Mouse (Mus musculus) embryonic fibroblast, embryonic 13.5 days (primary cell): Measurements from ENCODE around the gene Olfr1179. TPM values are rescaled to one million over a fixed set of nuclear protein-coding genes. Genes with fewer than 3 reads are reported as not detected.
"Not testable (repeated sequence)": the region's sequence is repeated elsewhere in the genome, so short reads cannot be mapped to it uniquely, and the experiment has no call there.

Experiments
- H3K27ac ChIP-seq: 2 replicates; pipeline ENCODE4 v1.5.1; 2012; ENCODE audit warnings: low read length, control low read depth, inconsistent platforms; ENCODE audit not compliant: insufficient read depth
- H3K4me1 ChIP-seq: 2 replicates; pipeline ENCODE4 v1.6.1; 2011; ENCODE audit warnings: low read length; ENCODE audit not compliant: control insufficient read depth, insufficient read depth
- H3K4me3 ChIP-seq: 2 replicates; pipeline ENCODE4 v1.5.1; 2011; ENCODE audit warnings: mild to moderate bottlenecking, control low read depth, low read length; ENCODE audit not compliant: insufficient read depth
- CTCF ChIP-seq: IDR thresholded peaks from 2 replicates; pipeline ENCODE4 v1.5.1; 2011; ENCODE audit warnings: mild to moderate bottlenecking, control low read depth, low read length, moderate library complexity, borderline replicate concordance; ENCODE audit not compliant: insufficient read depth
- POLR2A ChIP-seq: IDR thresholded peaks from 2 replicates; pipeline ENCODE4 v1.6.1; 2011; ENCODE audit warnings: low read depth, mild to moderate bottlenecking, control low read depth, low read length, moderate library complexity
- polyA plus RNA-seq: library from polyadenylated mRNA; stranded (reverse); fragments of >200 nt; gene quantifications from 2 replicates; pipeline ENCODE4 v1.2.4, GENCODE M21; 2011; ENCODE audit warnings: low read depth; ENCODE audit not compliant: missing spikeins, insufficient read length

Gene Olfr1179
- polyA plus RNA-seq: not detected in 2 replicates

GRCm38 (mm10) chr2:88406353-88406752 is at the start of gene Olfr1179:
TSS of gene Olfr1179 (minus strand) at chr2:88406453.
- no peak within 1 kb of the TSS for H3K27ac ChIP-seq
- no peak within 1 kb of the TSS for H3K4me3 ChIP-seq
- no peak for TF ChIP-seq CTCF
- no peak for TF ChIP-seq POLR2A
- no peaks in the 10 kb centered on the region for H3K4me1 ChIP-seq

- not testable (repeated sequence) for H3K4me1 ChIP-seq, H3K4me3 ChIP-seq, H3K27ac ChIP-seq
Observed at GRCm38 (mm10) chr2:88454567-88454966, 48.3 kb upstream of the Olfr1179 start, which contains the start of gene Olfr1183. TSS of gene Olfr1183 (plus strand) at chr2:88454867.

- TF ChIP-seq CTCF: no peak
- TF ChIP-seq POLR2A: no peak
- Histone ChIP-seq H3K4me3 (no peak within 1 kb of the TSS), H3K27ac (no peak within 1 kb of the TSS), H3K4me1 (no peaks in the 10 kb centered on the region)
Observed at GRCm38 (mm10) chr2:88449031-88449430, 42.8 kb upstream of the Olfr1179 start, which contains the start of gene Gm13757. TSS of gene Gm13757 (minus strand) at chr2:88449131.

- Histone ChIP-seq H3K4me3 (no peak within 1 kb of the TSS), H3K4me1 (no peaks in the 10 kb centered on the region), H3K27ac (no peak within 1 kb of the TSS)
- no peak for TF ChIP-seq CTCF
- TF ChIP-seq POLR2A: no peak
Observed at GRCm38 (mm10) chr2:88426071-88426470, 19.8 kb upstream of the Olfr1179 start, which contains the start of gene Olfr1181. TSS of gene Olfr1181 (minus strand) at chr2:88426171.

GRCm38 (mm10) chr2:88419051-88419450 is 12.8 kb upstream of the Olfr1179 start, which contains the start of gene Olfr1180:
TSS of gene Olfr1180 (minus strand) at chr2:88419151.
- no peaks in the 10 kb centered on the region for H3K4me1 ChIP-seq
- TF ChIP-seq CTCF (no peak), POLR2A (no peak)
- no peak within 1 kb of the TSS for H3K27ac ChIP-seq
- H3K4me3 ChIP-seq: no peak within 1 kb of the TSS

GRCm38 (mm10) chr2:88386762-88387161 is 19.5 kb downstream of the Olfr1179 start, which contains the start of gene Olfr1178:
TSS of gene Olfr1178 (plus strand) at chr2:88387062.
- TF ChIP-seq CTCF (no peak), POLR2A (no peak)

GRCm38 (mm10) chr2:88356304-88356703 is 49.9 kb downstream of the Olfr1179 start:
- no peak overlapping the region for H3K4me3 ChIP-seq
- no peak overlapping the region for H3K27ac ChIP-seq
- H3K4me1 ChIP-seq: no peaks in the 10 kb centered on the region
- no peak for TF ChIP-seq POLR2A
- TF ChIP-seq CTCF: no peak

More at GRCm38 (mm10) chr2:88386762-88387161, 19.5 kb downstream of the Olfr1179 start, which contains the start of gene Olfr1178:
- H3K4me3 ChIP-seq: no peak within 1 kb of the TSS
- no peaks in the 10 kb centered on the region for H3K4me1 ChIP-seq
- no peak within 1 kb of the TSS for H3K27ac ChIP-seq

Other genes starting within 250 kb of the Olfr1179 start
- gene Olfr1168, start 224.6 kb downstream of the Olfr1179 start, polyA plus RNA-seq: not detected in 2 replicates
- not detected in 2 replicates for gene Olfr1170, start 178.1 kb downstream of the Olfr1179 start, polyA plus RNA-seq
- not detected in 2 replicates for gene Olfr1173, start 126.6 kb downstream of the Olfr1179 start, polyA plus RNA-seq
- gene Olfr1174-ps, start 91.3 kb downstream of the Olfr1179 start, polyA plus RNA-seq: not detected in 2 replicates
- not detected in 2 replicates for gene Olfr1175-ps, start 79.2 kb downstream of the Olfr1179 start, polyA plus RNA-seq
- not detected in 2 replicates for gene Olfr1176, start 69.7 kb downstream of the Olfr1179 start, polyA plus RNA-seq
- gene Olfr1177-ps, start 60.0 kb downstream of the Olfr1179 start, polyA plus RNA-seq: not detected in 2 replicates
- not detected in 2 replicates for gene Olfr1178, start 19.4 kb downstream of the Olfr1179 start, polyA plus RNA-seq
- gene Olfr1180, start 12.7 kb upstream of the Olfr1179 start, polyA plus RNA-seq: not detected in 2 replicates
- not detected in 2 replicates for gene Olfr1181, start 19.7 kb upstream of the Olfr1179 start, polyA plus RNA-seq
- gene Gm13757, start 42.7 kb upstream of the Olfr1179 start, polyA plus RNA-seq: not detected in 2 replicates
- gene Olfr1183, start 48.4 kb upstream of the Olfr1179 start, polyA plus RNA-seq: not detected in 2 replicates
- not detected in 2 replicates for gene Olfr1184, start 77.1 kb upstream of the Olfr1179 start, polyA plus RNA-seq
- gene Olfr1185-ps1, start 86.9 kb upstream of the Olfr1179 start, polyA plus RNA-seq: not detected in 2 replicates
- gene Olfr1186, start 112.1 kb upstream of the Olfr1179 start, polyA plus RNA-seq: not detected in 2 replicates
- not detected in 2 replicates for gene Olfr1188, start 150.5 kb upstream of the Olfr1179 start, polyA plus RNA-seq
- gene Olfr1189, start 180.0 kb upstream of the Olfr1179 start, polyA plus RNA-seq: not detected in 2 replicates
- not detected in 2 replicates for gene Olfr1191-ps1, start 234.1 kb upstream of the Olfr1179 start, polyA plus RNA-seq
- not detected in 2 replicates for gene Olfr1192-ps1, start 242.1 kb upstream of the Olfr1179 start, polyA plus RNA-seq